Mouse (Mus musculus) hindbrain, embryonic 15.5 days (tissue): ENCODE measurements around the gene Eya2. TPM values are rescaled to one million over a fixed set of nuclear protein-coding genes. Genes with fewer than 3 reads are reported as not detected.

Source experiments
- ATAC-seq: fragments of 200-750 bp; cut with Nextera tagmentation; 2 replicates; pipeline ENCODE4 v1.8.0; 2017; ENCODE audit warnings: low read depth, moderate number of reproducible peaks, moderate TSS enrichment; ENCODE audit not compliant: low FRiP score
- H3K27ac ChIP-seq: fragments of 300-500 bp; sonication (generic); replicated peaks from 2 replicates; pipeline ENCODE4 v1.5.1; 2015; ENCODE audit warnings: mild to moderate bottlenecking, inconsistent platforms
- H3K27me3 ChIP-seq: fragments of 300-500 bp; sonication (generic); 2 replicates; pipeline ENCODE4 v1.6.1; 2015; ENCODE audit warnings: control low read depth, inconsistent platforms
- H3K36me3 ChIP-seq: fragments of 300-500 bp; sonication (generic); 2 replicates; pipeline ENCODE4 v1.6.1; 2015; ENCODE audit warnings: control low read depth, inconsistent platforms
- H3K4me1 ChIP-seq: fragments of 300-500 bp; sonication (generic); replicated peaks from 2 replicates; pipeline ENCODE4 v1.6.1; 2015; ENCODE audit warnings: control low read depth, inconsistent platforms
- H3K4me2 ChIP-seq: fragments of 300-500 bp; sonication (generic); 2 replicates; pipeline ENCODE4 v1.6.1; 2015; ENCODE audit warnings: moderate library complexity, mild to moderate bottlenecking, inconsistent platforms
- H3K4me3 ChIP-seq: fragments of 300-500 bp; sonication (generic); 2 replicates; pipeline ENCODE4 v1.5.1; 2015; ENCODE audit warnings: mild to moderate bottlenecking, inconsistent platforms
- H3K9ac ChIP-seq: fragments of 300-500 bp; sonication (generic); 2 replicates; pipeline ENCODE4 v1.6.1; 2015; ENCODE audit warnings: inconsistent platforms
- H3K9me3 ChIP-seq: fragments of 300-500 bp; sonication (generic); 2 replicates; pipeline ENCODE4 v1.6.1; 2016; ENCODE audit warnings: control low read depth, inconsistent platforms
- WGBS: fragments of 180-500 bp; shearing (Covaris S2); methylation state at CpG from one replicate; pipeline ENCODE4 v1.1.7; 2015; 5-methylcytosine and 5-hydroxymethylcytosine counted together
- polyA plus RNA-seq: library from polyadenylated mRNA; unstranded; fragments of >200 nt; fragmentation: Nextera tagmentation; extraction: Ambion mirVana; gene quantifications from 2 replicates; pipeline ENCODE4 v1.2.1, GENCODE M21; 2015

Gene Eya2
- polyA plus RNA-seq, 1 experiment from 2014 or later = 10.1 TPM

DNA sequence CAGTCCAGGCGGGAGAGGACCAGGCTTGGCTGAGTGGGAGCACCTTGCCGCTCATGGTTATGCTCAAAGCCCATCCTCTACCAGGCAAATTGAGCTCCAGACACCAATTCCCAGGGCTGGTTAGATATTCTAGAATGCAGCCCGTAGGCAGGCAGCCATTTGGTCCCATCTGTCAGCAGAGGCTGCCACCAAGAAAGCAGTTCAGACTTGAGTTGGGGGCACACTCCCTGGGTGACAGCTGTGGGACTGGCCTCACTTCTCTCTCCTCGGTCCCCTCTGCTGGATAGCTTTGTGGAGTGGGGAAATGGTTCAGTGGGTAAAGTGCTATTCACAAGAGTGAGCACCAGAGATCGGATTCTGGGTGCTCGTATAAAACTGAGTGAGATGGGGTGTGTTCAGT, 32.0 kb downstream of the Eya2 start:
- no peaks in the 10 kb centered on the region for H3K9me3 ChIP-seq
- H3K27ac ChIP-seq = no peak overlapping the region
- WGBS = 45% methylated on average over 6 of the region's 6 CpGs
- ATAC-seq = peak; percentile 59
- no peak overlapping the region for H3K4me3 ChIP-seq
- no peak overlapping the region for H3K9ac ChIP-seq
- H3K36me3 ChIP-seq = no peaks in the 10 kb centered on the region
- no peak overlapping the region for H3K4me2 ChIP-seq
- H3K27me3 ChIP-seq = no peaks in the 10 kb centered on the region
- H3K4me1 ChIP-seq = peaks cover 4% of the 10 kb centered on the region; the same call in 1 of the 2 replicates

DNA sequence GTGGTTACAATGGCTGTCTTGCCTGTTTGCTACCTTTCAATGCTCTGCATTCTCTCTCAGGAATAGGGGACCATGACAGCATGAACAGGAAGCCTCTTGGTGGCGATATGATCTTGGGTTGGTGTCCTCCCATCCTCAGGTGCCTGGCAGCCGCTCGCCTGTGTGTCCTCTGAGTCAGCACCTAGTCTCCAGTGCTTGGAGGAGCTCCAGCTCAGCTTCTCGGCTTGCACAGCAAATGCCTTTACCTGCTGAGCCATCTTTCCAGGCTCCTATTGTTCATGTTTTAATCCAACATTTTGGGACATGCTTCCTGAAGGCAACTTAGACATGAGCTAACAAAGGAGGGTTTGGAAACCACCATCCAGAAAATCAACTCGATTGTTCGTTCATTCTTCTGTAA, 33.1 kb downstream of the Eya2 start:
- no peak overlapping the region for H3K27ac ChIP-seq
- peaks cover 4% of the 10 kb centered on the region; the same call in 1 of the 2 replicates for H3K4me1 ChIP-seq
- H3K4me3 ChIP-seq = no peak overlapping the region
- no peak overlapping the region for H3K4me2 ChIP-seq
- no peaks in the 10 kb centered on the region for H3K27me3 ChIP-seq
- 73% methylated on average over 6 of the region's 6 CpGs for whole genome bisulfite sequencing
- no peaks in the 10 kb centered on the region for H3K36me3 ChIP-seq
- H3K9me3 ChIP-seq = no peaks in the 10 kb centered on the region
- no peak for ATAC-seq
- H3K9ac ChIP-seq = no peak overlapping the region

DNA sequence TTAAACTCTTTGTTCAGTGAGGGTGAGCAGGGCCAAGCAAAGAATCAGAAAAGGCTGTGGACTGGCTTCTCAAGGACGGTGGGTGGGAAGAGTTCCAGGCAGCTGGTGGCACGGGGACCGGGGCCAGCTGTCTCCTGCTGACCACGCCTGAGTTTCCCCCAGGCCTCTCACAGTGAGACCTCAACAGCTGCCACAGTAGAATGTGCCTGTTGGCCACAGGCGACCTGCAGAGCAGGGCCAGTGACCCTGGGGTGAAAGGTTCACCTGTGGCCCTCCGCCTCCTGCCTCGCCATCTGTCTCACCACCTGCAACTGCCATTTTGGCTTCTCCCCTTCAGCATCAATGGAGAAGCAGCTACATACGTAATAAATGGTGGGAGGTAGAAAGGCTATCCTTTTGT, 35.1 kb downstream of the Eya2 start:
- Histone ChIP-seq H3K9ac (no peak overlapping the region), H3K4me1 (peaks cover 4% of the 10 kb centered on the region; the same call in 1 of the 2 replicates), H3K27me3 (no peaks in the 10 kb centered on the region), H3K27ac (0 out of 2 replicates have a peak overlapping the region, but pooled peaks have one; percentile 17), H3K4me3 (no peak overlapping the region), H3K4me2 (no peak overlapping the region), H3K9me3 (no peaks in the 10 kb centered on the region), H3K36me3 (no peaks in the 10 kb centered on the region)
- no peak for ATAC-seq
- 29% methylated on average over 8 of the region's 8 CpGs for WGBS

DNA sequence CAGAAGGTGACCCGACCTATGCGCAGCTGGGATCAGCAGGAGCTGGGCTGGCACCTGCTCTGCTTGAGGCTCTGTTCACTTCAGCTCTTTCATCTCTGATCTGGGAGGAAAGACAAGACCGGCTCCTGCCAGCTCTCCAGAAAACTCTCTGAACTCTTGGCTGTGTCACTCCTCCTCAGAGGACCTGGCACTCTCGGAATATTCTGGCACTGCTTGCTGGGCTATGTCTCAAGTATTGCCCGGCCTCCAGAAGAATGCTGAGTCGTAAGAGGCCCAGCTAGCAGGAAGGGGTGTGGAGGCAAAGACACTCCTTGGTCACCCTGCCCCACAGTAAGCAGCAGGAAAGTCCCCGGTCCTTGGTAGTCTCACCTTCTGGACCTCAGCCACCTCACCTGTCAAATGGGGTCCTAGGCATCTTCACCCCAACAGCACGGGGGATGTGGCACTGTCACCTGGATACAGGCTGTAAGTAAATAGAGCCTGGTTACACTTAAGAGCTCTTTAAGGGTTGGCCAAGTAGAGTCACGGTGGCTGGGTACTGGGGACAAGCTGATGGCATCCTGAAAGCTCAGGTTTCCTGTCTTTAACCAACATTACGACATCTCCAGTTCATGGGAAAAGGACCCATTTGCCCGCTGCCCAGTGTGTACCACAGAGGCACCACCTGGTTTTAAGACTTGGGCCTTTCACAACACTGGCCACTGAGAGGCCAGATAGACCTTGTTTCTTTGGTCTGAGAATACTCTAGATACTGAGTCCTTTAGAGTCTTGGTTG, 38.4 kb downstream of the Eya2 start:
- Histone ChIP-seq H3K9me3 (no peaks in the 10 kb centered on the region), H3K27ac (no peak overlapping the region), H3K4me2 (no peak overlapping the region), H3K4me3 (no peak overlapping the region), H3K27me3 (no peaks in the 10 kb centered on the region), H3K4me1 (peaks cover 4% of the 10 kb centered on the region; the same call in 1 of the 2 replicates), H3K9ac (no peak overlapping the region), H3K36me3 (no peaks in the 10 kb centered on the region)
- 79% methylated on average over 11 of the region's 11 CpGs for WGBS
- no peak for ATAC-seq

DNA sequence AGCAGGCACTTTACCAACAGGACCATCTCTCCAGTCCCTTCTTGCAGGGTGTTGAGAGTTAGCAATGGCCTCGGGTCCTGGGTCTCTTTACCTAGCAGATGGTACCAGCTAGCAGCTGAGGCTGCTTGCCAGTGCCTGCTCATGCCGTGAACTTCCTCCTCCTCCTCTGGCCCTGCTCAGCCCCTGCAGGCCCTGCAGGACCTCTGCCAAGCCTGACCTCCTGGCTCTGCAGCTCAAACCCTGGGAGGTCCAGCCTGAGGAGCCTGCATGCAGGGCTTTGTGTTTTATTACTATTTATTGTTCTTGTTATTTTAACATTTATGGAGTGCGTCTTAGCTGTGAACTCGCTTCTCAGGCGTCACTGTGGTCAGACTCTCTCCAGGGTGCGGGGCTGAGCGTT, 39.6 kb downstream of the Eya2 start:
- H3K36me3 ChIP-seq = no peaks in the 10 kb centered on the region
- 37% methylated on average over 7 of the region's 7 CpGs for WGBS
- H3K27me3 ChIP-seq = no peaks in the 10 kb centered on the region
- ATAC-seq = peak; percentile 48; the same call in 1 of the 2 replicates
- H3K9me3 ChIP-seq = no peaks in the 10 kb centered on the region
- H3K27ac ChIP-seq = no peak overlapping the region
- no peak overlapping the region for H3K4me2 ChIP-seq
- no peak overlapping the region for H3K9ac ChIP-seq
- no peak overlapping the region for H3K4me3 ChIP-seq
- H3K4me1 ChIP-seq = peaks cover 4% of the 10 kb centered on the region; the same call in 1 of the 2 replicates

DNA sequence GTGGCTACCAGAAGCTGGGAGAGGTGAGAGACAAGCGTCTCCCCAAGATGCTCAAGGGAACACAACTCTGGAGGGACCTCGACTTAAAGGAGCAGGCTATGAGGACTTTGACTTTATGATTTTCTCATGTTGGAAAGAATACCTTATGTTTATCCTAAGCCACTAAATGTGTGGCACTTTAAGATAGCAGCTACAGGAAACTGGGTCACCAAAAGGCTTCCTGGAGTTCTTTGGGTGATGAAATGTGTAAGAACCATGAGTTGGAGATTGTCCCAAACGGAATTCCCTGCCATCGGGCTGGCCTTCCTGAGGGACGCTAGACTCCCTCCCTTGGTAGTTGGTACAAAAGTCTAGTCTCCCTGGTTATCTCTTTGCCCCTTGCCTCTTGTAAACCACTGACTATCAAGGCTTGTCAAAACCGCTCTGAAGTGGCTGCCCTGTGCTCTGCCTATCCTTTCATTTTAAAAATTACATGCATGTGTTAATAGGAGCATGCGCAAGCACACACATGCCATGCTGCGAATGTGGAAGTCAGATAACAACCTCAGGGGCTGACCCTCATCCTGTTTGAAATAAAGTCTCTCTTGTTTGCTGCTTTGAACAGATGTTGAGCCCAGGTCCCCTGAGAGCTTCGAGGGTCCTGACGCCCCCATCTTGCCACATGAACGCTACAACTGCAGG, 44.4 kb downstream of the Eya2 start:
- 77% methylated on average over 11 of the region's 11 CpGs for WGBS
- no peak overlapping the region for H3K4me2 ChIP-seq
- ATAC-seq = no peak
- no peak overlapping the region for H3K27ac ChIP-seq
- no peaks in the 10 kb centered on the region for H3K27me3 ChIP-seq
- H3K4me3 ChIP-seq = no peak overlapping the region
- peaks cover 10% of the 10 kb centered on the region for H3K4me1 ChIP-seq
- no peaks in the 10 kb centered on the region for H3K36me3 ChIP-seq
- no peak overlapping the region for H3K9ac ChIP-seq
- no peaks in the 10 kb centered on the region for H3K9me3 ChIP-seq

DNA sequence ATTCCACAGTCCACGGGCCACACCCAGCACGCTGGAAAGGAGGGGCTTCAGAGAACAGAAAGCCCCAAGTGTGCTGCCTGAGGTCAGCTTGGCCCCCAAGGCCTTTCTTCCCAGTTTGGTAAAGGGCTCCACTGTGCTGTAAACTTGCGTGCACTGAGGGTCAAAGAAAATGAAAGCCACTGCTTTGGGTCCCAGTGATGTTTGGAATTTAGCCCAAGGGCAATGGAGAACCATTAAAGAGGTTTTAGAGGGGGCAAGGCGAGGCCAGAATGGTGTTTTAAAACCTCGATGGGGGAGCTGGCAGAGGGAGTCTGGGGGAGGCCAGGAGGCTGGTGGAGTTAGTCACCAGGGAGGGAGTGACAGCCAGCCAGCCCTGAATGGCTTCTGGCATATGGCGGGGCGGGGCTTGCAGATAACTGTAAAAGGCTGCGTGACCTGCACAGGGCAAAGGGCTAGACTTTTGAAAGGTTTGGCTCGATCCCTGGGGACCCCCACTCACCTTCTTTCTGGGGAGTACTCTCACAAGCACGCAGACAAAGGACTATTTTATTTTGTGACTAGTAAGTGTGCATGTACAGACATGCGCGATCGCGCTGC, 47.2 kb downstream of the Eya2 start:
- ATAC-seq = peak; percentile 59
- no peak overlapping the region for H3K9ac ChIP-seq
- H3K27me3 ChIP-seq = no peaks in the 10 kb centered on the region
- no peak overlapping the region for H3K27ac ChIP-seq
- H3K4me3 ChIP-seq = no peak overlapping the region
- H3K9me3 ChIP-seq = no peaks in the 10 kb centered on the region
- peaks cover 10% of the 10 kb centered on the region for H3K4me1 ChIP-seq
- H3K36me3 ChIP-seq = no peaks in the 10 kb centered on the region
- H3K4me2 ChIP-seq = no peak overlapping the region
- 52% methylated on average over 14 of the region's 14 CpGs for WGBS

DNA sequence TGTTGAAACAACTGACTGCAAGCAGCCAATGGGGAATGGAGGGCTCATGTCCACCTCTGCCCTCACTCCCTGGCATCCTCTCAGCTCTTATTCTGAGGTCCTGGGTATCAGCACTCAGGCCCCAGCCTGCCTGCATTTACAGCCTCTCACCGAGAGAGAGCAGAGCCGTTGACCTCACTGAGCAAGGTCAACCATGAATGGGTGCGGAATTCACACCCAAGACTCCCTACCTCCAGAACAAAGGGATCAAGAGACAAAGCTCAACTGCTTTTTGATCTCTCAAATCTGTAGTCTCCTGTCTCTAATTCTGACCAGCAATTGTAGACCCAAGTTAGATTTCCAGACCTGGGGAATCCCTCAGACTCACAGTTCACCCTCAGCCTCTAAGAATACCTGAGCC, 48.8 kb downstream of the Eya2 start:
- Histone ChIP-seq H3K27me3 (no peaks in the 10 kb centered on the region), H3K4me1 (peaks cover 10% of the 10 kb centered on the region), H3K4me2 (no peak overlapping the region), H3K4me3 (no peak overlapping the region), H3K36me3 (no peaks in the 10 kb centered on the region), H3K9ac (no peak overlapping the region), H3K27ac (no peak overlapping the region), H3K9me3 (no peaks in the 10 kb centered on the region)
- ATAC-seq = no peak
- WGBS = 53% methylated on average over 3 of the region's 3 CpGs

DNA sequence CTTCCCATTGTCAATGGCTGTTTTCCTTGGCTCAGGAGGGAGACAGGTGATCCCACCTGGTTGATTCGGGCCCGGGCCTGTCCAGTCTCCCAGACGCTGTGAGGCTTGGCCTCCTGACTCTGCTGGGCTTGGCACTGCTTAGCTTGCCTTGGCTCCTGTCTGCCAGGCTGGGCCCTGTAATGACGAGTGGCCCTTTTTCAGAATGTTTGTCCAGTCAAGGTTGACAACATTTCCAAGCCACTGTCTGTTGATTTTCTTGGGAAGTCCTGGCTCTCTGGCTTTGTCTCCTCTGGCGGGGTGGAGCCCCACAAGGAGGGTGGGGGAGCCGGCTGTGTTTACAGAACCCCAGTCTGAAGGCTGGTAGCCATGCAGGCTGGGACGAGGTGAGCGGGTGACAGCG, 49.2 kb downstream of the Eya2 start:
- Histone ChIP-seq H3K4me2 (no peak overlapping the region), H3K9me3 (no peaks in the 10 kb centered on the region), H3K9ac (no peak overlapping the region), H3K27ac (no peak overlapping the region), H3K27me3 (no peaks in the 10 kb centered on the region), H3K4me1 (peaks cover 10% of the 10 kb centered on the region), H3K36me3 (no peaks in the 10 kb centered on the region), H3K4me3 (no peak overlapping the region)
- no peak for ATAC-seq
- 75% methylated on average over 9 of the region's 9 CpGs for WGBS

DNA sequence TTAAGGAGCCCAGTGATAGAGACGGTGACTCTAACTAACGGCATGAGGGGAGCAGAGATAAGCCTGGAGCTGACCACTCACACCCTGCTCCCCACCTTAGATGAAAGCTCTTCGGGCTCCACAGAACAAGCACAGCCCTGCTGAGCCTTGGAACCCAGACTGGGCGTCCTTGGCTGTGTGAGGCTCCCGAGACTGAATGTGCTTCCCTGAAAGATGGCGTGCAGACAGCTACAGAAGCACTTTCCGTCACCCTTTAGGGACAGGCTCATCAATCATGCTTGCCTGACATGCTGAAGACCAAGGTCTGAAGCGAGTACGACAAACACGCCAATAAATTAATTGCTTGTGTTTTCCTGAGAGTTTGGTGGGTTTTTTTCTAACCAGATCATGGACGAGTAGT, 56.2 kb downstream of the Eya2 start:
- H3K9ac ChIP-seq = no peak overlapping the region
- no peak overlapping the region for H3K4me2 ChIP-seq
- H3K9me3 ChIP-seq = no peaks in the 10 kb centered on the region
- H3K27ac ChIP-seq = no peak overlapping the region; the same call in 1 of the 2 replicates
- no peaks in the 10 kb centered on the region for H3K36me3 ChIP-seq
- H3K4me1 ChIP-seq = peaks cover 24% of the 10 kb centered on the region
- no peak for ATAC-seq
- no peak overlapping the region for H3K4me3 ChIP-seq
- 47% methylated on average over 11 of the region's 11 CpGs for WGBS
- H3K27me3 ChIP-seq = no peaks in the 10 kb centered on the region

DNA sequence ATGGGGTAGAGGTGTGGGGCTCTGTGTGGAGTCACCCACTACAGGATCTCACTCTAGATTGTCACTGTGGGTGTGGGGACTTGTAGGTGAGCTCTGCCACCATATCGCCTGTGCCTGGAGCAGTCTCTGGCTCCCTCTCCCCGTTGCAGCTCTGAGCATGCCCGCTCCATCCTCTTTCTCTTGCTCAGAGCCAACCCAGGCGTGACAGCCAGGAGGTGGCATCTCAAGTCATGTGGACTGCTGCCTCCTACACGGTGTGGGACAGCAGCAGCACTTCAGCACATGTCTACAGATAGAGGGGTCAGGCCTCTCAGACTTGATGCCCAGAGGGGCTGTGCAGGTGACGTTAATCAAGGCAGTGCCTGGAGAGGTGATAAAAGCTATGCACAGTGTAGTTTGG, 57.4 kb downstream of the Eya2 start:
- peaks cover 28% of the 10 kb centered on the region for H3K4me1 ChIP-seq
- H3K27me3 ChIP-seq = no peaks in the 10 kb centered on the region
- no peak overlapping the region for H3K4me3 ChIP-seq
- no peak overlapping the region for H3K4me2 ChIP-seq
- WGBS = 67% methylated on average over 6 of the region's 6 CpGs
- no peak overlapping the region for H3K9ac ChIP-seq
- no peak overlapping the region for H3K27ac ChIP-seq
- H3K36me3 ChIP-seq = no peaks in the 10 kb centered on the region
- ATAC-seq = peak; percentile 23; the same call in 1 of the 2 replicates
- no peaks in the 10 kb centered on the region for H3K9me3 ChIP-seq
